Mouse (Mus musculus): ENCODE data around the gene Il11. TPM values are rescaled to one million over a fixed set of nuclear protein-coding genes. Genes with fewer than 3 reads are reported as not detected.
"Not testable (repeated sequence)": the region's sequence is repeated elsewhere in the genome, so short reads cannot be mapped to it uniquely, and the experiment has no call there.

Il11 gene
- polyA plus RNA-seq (2014; fragmentation: Nextera tagmentation; extraction: Ambion mirVana) = 0.19 TPM in 1 of 2 replicates, not detected in the other

DNA sequence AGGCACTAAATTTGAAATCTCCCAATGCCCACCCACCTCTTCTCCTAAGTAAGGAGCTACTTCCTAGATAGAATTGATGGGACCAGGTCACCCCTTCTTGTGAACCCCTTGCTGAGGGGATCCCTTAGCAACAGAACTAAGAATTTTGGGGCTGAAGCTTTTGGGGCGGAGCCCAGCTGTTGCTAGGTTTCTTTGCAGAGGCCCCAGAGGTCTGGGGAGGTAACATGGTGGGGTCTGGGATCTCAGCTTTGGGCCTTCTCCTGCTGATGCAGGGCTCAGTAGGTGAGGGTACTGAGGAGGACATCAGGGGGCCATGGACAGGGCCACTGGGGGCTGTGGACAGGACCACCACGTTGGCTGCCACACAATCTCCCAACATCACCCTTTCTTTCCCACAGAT is at the start of gene Il11, which contains the start of gene Tmem190:
Gene Il11, minus strand, starts transcription at position 101 of the 400 bp plus-strand sequence.
Gene Tmem190, plus strand, starts transcription at position 179 of the 400 bp plus-strand sequence.
- no peak for ATAC-seq (replicated peaks; ENCODE audit: low FRiP score)
- H3K36me3 ChIP-seq (ENCODE audit: control insufficient read depth, insufficient read depth, low read length) = no peaks in the 10 kb centered on the region

DNA sequence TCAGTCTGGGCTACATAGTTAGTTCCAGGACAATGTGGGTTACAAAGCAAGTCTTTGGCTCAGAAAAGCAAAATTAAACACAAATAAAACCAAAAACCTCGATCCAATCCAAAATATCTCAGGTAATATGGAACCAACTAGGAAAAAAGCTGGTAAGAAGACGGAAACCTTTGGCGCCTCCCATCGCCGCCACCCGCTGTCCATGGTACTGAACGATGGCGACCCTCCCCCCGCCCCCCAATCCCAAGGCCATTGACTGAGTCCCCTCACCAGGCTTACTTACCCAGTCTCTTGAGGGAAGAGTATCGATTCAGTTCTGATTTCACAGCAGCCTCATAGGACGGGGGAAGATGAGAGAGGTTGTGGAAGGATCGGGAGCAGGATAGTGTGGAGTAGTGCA is 47.8 kb upstream of the Il11 start:
- no peak for ATAC-seq (replicated peaks; ENCODE audit: low FRiP score)
- H3K4me2 ChIP-seq (ENCODE audit: low read depth, low read length, severe bottlenecking) = no peak overlapping the region
- H3K9me3 ChIP-seq (ENCODE audit: control insufficient read depth, low read length) = no peaks in the 10 kb centered on the region
- no peak overlapping the region for H3K4me3 ChIP-seq (ENCODE audit: low read depth, low read length)
- WGBS = 6% methylated on average over 12 of the region's 12 CpGs
- H3K9ac ChIP-seq (ENCODE audit: low read length) = no peak overlapping the region
- DNase-seq (ENCODE audit: low spot score) = no peak
- H3K27me3 ChIP-seq (ENCODE audit: control insufficient read depth, insufficient read depth, low read length) = no peaks in the 10 kb centered on the region; the same call in none of the 2 replicates
- no peak overlapping the region for H3K27ac ChIP-seq (ENCODE audit: low read depth, low read length)
- H3K36me3 ChIP-seq (ENCODE audit: control insufficient read depth, insufficient read depth, low read length) = no peaks in the 10 kb centered on the region
- H3K4me1 ChIP-seq (replicated peaks; ENCODE audit: control insufficient read depth, insufficient read depth, low read length) = no peaks in the 10 kb centered on the region

More for the DNA sequence above, at the start of gene Il11, which contains the start of gene Tmem190:
- no peak for DNase-seq (ENCODE audit: low spot score)
- no peak within 1 kb of the TSS for H3K4me2 ChIP-seq (ENCODE audit: low read depth, low read length, severe bottlenecking)
- no peaks in the 10 kb centered on the region for H3K4me1 ChIP-seq (replicated peaks; ENCODE audit: control insufficient read depth, insufficient read depth, low read length)
- peaks cover 18% of the 10 kb centered on the region for H3K27me3 ChIP-seq (ENCODE audit: control insufficient read depth, insufficient read depth, low read length)
- no peaks in the 10 kb centered on the region for H3K9me3 ChIP-seq (ENCODE audit: control insufficient read depth, low read length)
- H3K4me3 ChIP-seq (ENCODE audit: low read depth, low read length) = no peak within 1 kb of the TSS
- H3K27ac ChIP-seq (ENCODE audit: low read depth, low read length) = no peak within 1 kb of the TSS
- WGBS = 67% methylated on average over 2 of the region's 2 CpGs
- H3K9ac ChIP-seq (ENCODE audit: low read length) = no peak within 1 kb of the TSS; the same call in 1 of the 2 replicates

DNA sequence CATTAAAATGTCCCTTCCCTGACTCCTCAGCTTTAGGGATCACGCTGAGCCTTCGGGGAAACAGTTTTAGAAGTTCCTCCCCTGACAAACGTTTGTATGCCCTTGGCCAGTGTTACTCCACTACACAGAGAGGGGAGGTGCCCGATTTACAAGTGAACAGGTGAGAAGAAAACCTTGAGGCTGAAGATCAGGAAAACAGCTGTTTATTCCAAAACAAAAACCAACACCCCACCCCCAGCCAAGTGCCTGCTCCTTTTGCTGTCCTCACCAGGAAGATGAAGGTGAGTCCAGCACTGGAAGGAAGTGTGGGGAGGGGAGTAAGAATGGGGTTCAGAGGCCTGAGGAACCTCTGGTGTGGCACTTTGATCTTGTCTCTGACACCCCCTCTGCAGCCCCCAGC is 42.7 kb upstream of the Il11 start:
- Histone ChIP-seq H3K4me2 (ENCODE audit: low read depth, low read length, severe bottlenecking) (no peak overlapping the region), H3K4me1 (replicated peaks; ENCODE audit: control insufficient read depth, insufficient read depth, low read length) (no peaks in the 10 kb centered on the region), H3K4me3 (ENCODE audit: low read depth, low read length) (no peak overlapping the region), H3K36me3 (ENCODE audit: control insufficient read depth, insufficient read depth, low read length) (no peaks in the 10 kb centered on the region), H3K27ac (ENCODE audit: low read depth, low read length) (no peak overlapping the region), H3K9ac (ENCODE audit: low read length) (no peak overlapping the region), H3K9me3 (ENCODE audit: control insufficient read depth, low read length) (no peaks in the 10 kb centered on the region), H3K27me3 (ENCODE audit: control insufficient read depth, insufficient read depth, low read length) (no peaks in the 10 kb centered on the region; the same call in 1 of the 2 replicates)
- ATAC-seq (replicated peaks; ENCODE audit: low FRiP score) (no peak), DNase-seq (ENCODE audit: low spot score) (no peak)
- WGBS = 56% methylated on average over 4 of the region's 4 CpGs

DNA sequence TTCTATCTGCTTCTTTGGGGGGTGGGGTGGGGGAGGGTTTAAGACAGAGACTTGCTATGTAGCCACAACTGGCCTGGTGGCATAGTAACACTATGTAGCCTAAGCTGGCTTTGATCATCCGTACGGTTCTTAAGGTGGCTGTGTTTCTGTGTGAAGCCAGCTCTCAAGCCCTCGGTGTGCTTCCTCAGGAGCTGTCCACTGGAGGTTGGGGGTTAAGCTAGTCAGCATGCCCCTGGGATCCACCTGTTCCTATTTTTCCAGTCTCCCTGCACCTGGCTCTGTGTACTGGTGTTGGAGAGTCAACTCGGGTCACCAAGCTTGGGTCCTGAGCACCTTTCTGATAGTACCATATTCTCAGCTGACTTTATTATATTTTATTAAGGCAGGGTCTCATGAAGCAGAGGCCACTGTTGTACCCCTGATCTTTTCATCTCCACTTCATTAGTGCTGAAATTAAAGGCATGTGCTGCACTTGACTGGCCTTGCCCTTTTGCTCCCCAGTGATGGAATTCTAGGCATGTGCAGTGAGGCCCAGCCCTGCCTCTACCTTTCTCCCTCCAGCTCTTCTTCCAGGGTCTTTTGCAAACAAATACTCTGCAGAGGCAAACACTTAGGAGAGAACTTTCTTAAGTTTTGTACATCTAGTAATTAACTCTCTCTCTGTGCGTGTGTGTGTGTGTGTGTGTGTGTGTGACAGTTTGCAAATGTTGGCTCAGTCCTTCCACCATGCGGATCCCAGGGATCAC is 39.7 kb upstream of the Il11 start:
- H3K9me3 ChIP-seq (ENCODE audit: control insufficient read depth, low read length) = no peaks in the 10 kb centered on the region
- H3K27me3 ChIP-seq (ENCODE audit: control insufficient read depth, insufficient read depth, low read length) = no peaks in the 10 kb centered on the region
- no peak overlapping the region for H3K4me3 ChIP-seq (ENCODE audit: low read depth, low read length)
- H3K4me1 ChIP-seq (replicated peaks; ENCODE audit: control insufficient read depth, insufficient read depth, low read length) = no peaks in the 10 kb centered on the region
- no peak overlapping the region for H3K27ac ChIP-seq (ENCODE audit: low read depth, low read length)
- ATAC-seq (replicated peaks; ENCODE audit: low FRiP score) = no peak
- no peak for DNase-seq (ENCODE audit: low spot score)
- H3K4me2 ChIP-seq (ENCODE audit: low read depth, low read length, severe bottlenecking) = no peak overlapping the region
- WGBS = 75% methylated on average over 6 of the region's 6 CpGs
- H3K36me3 ChIP-seq (ENCODE audit: control insufficient read depth, insufficient read depth, low read length) = no peaks in the 10 kb centered on the region
- H3K9ac ChIP-seq (ENCODE audit: low read length) = no peak overlapping the region

DNA sequence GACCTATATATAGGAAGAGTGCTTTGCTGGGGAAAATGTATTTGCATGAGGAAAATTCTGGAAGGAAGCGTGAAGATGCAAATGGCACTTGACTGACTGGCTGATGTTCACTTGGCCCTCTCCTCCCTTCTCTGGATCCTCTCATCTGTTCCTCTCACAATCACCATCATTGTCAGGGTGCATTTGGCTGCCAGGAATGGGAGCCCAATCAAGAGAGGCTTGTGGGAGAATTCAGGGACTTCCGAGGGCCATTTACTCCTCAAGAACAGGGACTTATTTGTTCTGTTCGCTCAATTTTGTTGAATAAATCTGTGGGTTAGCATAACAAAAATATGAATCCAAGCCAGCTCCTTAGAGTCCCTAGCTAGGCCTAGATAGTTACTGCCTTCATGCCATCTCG is 39.0 kb upstream of the Il11 start:
- ATAC-seq (replicated peaks; ENCODE audit: low FRiP score) (no peak), DNase-seq (ENCODE audit: low spot score) (no peak)
- Histone ChIP-seq H3K4me1 (replicated peaks; ENCODE audit: control insufficient read depth, insufficient read depth, low read length) (no peaks in the 10 kb centered on the region), H3K4me3 (ENCODE audit: low read depth, low read length) (no peak overlapping the region), H3K36me3 (ENCODE audit: control insufficient read depth, insufficient read depth, low read length) (no peaks in the 10 kb centered on the region), H3K27ac (ENCODE audit: low read depth, low read length) (no peak overlapping the region), H3K9me3 (ENCODE audit: control insufficient read depth, low read length) (no peaks in the 10 kb centered on the region), H3K4me2 (ENCODE audit: low read depth, low read length, severe bottlenecking) (no peak overlapping the region), H3K9ac (ENCODE audit: low read length) (no peak overlapping the region), H3K27me3 (ENCODE audit: control insufficient read depth, insufficient read depth, low read length) (no peaks in the 10 kb centered on the region)
- 88% methylated on average over 4 of the region's 4 CpGs for WGBS

DNA sequence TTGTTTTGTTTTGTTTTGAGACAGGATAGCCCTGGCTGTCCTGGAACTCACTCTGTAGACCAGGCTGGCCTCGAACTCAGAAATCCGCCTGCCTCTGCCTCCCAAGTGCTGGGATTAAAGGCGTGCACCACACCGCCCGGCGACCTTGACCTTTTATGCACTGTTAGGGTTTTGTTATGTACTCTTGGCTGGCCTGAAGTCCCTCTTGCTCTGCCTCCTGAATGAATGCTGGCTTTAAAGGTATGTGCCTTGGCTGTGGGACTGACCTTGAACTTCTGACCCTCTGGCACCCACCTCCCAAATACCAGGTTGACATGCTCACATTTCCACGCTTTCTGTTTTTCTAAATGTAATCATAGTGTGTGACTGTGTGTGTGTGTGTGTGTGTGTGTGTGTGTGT is 38.3 kb upstream of the Il11 start:
- DNase-seq (ENCODE audit: low spot score); H3K9ac ChIP-seq (ENCODE audit: low read length); H3K27me3 ChIP-seq (ENCODE audit: control insufficient read depth, insufficient read depth, low read length); ATAC-seq (replicated peaks; ENCODE audit: low FRiP score); H3K4me3 ChIP-seq (ENCODE audit: low read depth, low read length); H3K4me1 ChIP-seq (replicated peaks; ENCODE audit: control insufficient read depth, insufficient read depth, low read length); H3K27ac ChIP-seq (ENCODE audit: low read depth, low read length); H3K36me3 ChIP-seq (ENCODE audit: control insufficient read depth, insufficient read depth, low read length); H3K9me3 ChIP-seq (ENCODE audit: control insufficient read depth, low read length); H3K4me2 ChIP-seq (ENCODE audit: low read depth, low read length, severe bottlenecking): not testable (repeated sequence)
- WGBS = 91% methylated on average over 7 of the region's 7 CpGs

DNA sequence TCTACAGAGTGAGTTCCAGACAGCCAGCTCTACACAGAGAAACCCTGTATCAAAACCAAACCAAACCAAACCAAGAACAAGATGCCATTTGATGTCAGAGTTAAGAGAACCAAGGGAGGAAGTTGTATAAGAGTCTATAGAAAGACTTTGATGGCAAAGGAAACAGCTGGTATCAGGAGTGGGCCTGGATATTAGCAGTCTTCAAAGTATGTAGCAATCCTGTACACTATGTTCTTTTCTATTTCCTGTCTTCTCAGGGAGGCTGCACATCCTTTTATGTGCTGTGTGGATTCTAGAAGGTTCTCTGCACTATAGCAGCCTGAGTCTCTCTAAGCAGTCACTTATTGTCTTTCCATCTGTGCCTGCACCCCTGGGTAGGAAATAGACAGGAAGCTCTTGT is 33.9 kb upstream of the Il11 start:
- no peaks in the 10 kb centered on the region for H3K36me3 ChIP-seq (ENCODE audit: control insufficient read depth, insufficient read depth, low read length)
- no peak for ATAC-seq (replicated peaks; ENCODE audit: low FRiP score)
- no peaks in the 10 kb centered on the region for H3K27me3 ChIP-seq (ENCODE audit: control insufficient read depth, insufficient read depth, low read length)
- no peak overlapping the region for H3K4me3 ChIP-seq (ENCODE audit: low read depth, low read length)
- H3K9ac ChIP-seq (ENCODE audit: low read length) = no peak overlapping the region
- H3K9me3 ChIP-seq (ENCODE audit: control insufficient read depth, low read length) = no peaks in the 10 kb centered on the region
- no peak overlapping the region for H3K27ac ChIP-seq (ENCODE audit: low read depth, low read length)
- no peak for DNase-seq (ENCODE audit: low spot score)
- no peak overlapping the region for H3K4me2 ChIP-seq (ENCODE audit: low read depth, low read length, severe bottlenecking)
- no peaks in the 10 kb centered on the region for H3K4me1 ChIP-seq (replicated peaks; ENCODE audit: control insufficient read depth, insufficient read depth, low read length)

DNA sequence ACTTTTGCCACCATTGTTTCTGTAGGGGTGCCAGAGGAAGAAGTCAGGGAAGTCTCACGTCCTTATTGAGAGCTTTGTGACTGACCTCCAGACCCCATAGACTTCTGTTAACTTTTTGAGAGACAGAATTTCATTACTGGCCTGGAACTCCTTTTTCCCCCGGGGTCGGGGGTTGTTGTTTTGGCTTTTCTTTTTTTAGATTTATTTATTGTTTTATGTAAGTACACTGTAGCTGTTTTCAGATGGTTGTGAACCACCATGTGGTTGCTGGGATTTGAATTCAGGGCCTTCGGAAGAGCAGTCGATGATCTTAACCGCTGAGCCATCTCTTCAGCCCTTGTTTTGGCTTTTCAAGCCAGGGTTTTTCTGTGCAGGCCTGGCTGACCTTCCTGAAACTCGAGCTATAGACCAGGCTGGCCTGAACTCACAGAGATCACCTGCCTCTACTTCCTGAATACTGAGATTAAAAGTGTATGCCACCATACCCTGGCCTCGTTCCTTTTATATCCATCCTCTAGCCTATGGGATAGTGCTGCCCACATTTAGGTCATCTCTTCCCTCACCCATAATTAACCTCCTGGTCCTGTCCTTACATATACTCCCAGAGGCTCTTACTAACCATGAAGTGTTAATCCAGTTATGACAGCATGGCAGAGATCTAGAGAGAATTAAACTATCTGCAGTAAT is 30.6 kb upstream of the Il11 start:
- Histone ChIP-seq H3K4me1 (replicated peaks; ENCODE audit: control insufficient read depth, insufficient read depth, low read length) (peaks cover 6% of the 10 kb centered on the region), H3K4me2 (ENCODE audit: low read depth, low read length, severe bottlenecking) (peak overlapping the region; percentile 63), H3K4me3 (ENCODE audit: low read depth, low read length) (peak overlapping the region; percentile 100), H3K9me3 (ENCODE audit: control insufficient read depth, low read length) (no peaks in the 10 kb centered on the region), H3K27ac (ENCODE audit: low read depth, low read length) (peak overlapping the region; percentile 95), H3K27me3 (ENCODE audit: control insufficient read depth, insufficient read depth, low read length) (no peaks in the 10 kb centered on the region), H3K9ac (ENCODE audit: low read length) (peak overlapping the region; percentile 66), H3K36me3 (ENCODE audit: control insufficient read depth, insufficient read depth, low read length) (peaks cover 5% of the 10 kb centered on the region; the same call in 1 of the 2 replicates)
- 28% methylated on average over 8 of the region's 8 CpGs for WGBS
- ATAC-seq (replicated peaks; ENCODE audit: low FRiP score) (no peak), DNase-seq (ENCODE audit: low spot score) (no peak)

All from forebrain, embryonic 11.5 days (tissue).